Mouse (Mus musculus) frontal cortex, postnatal 14 days (tissue): Measurements from ENCODE around the gene Thrap3.
A peak's percentile ranks its signal among the peaks of the same experiment; 100 is the strongest.

ENCODE experiments used
- DNase-seq, 2 experiments: peaks; one replicate each; pipeline ENCODE4 v3.0.0; 2022; ENCODE audit warnings: low spot score in 2 of 2

Thrap3 gene

DNA sequence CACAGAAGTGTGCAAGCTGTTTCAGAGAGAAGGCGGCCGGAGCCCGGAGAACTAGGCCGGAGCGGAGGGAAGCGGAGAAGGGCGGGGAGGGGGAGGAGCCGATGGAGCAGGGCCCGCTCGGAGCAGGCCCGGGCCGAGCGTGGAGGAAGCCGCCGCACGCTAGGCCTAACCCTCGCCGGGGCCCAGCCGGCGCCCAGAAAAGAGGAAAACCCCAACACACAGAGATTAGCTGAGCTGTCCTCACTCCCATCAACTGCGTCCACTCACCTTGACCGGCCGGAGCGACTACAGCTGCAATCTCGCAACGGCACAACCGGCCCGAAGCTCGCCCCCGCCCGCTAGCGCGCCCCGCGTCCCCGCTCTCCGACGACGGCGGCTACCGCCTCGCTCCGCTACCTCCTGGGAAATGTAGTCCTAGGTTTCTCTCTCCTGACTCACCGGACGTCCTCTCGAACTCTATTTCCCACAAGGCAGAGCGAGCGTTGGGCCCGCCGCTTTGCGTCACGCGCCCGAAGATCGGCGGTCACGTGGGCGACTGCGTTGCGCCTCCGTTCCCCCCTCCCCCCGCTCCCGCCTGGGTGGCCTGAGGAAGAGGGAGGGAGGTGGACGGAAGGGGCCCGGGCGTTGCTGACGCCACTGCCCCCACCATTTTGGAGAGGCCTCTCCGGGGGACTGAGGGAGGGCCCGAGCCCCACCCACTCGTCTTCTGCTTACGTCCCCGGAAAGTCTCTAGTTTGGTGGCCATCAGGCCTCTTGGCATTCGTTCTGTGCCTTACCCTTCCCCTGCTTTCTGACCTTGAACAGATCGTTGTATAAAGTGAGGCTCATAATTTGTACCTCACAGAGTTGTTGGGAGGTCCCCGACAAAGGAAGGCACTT, at the start of gene Thrap3:
Gene Thrap3 (minus strand): TSS at position 458 of the 879 bp plus-strand sequence.
- peak; percentile 98 for DNase-seq

DNA sequence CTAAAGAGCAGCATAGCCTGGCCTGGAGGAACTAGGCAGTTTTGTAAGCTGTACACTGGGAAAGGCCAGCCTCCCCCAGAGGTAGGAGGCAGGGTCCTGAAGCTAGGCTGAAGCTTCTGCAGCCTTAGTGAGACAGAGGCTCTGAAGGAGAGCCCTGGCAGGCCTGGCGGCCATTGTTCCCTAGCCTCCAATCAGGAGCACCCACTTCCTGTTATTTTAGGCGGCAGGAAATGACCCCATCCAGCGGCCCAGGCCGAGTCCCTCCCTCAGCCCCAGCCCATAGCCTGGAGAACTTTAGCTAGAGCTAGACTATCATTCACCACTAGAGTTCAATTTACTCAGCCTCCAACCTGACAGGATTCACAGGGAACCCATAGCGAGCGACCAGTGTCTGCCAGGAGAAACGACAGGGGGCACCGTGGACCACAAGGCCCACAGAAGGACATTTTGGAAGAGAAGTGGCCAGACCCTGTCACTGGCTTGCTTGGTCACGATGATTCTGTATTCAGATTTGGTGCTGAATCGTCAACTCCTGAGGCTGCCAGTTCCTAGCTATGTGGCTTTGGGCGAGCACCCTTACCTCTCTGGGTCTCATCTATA, 49.2 kb upstream of the Thrap3 start:
- no peak for DNase-seq

DNA sequence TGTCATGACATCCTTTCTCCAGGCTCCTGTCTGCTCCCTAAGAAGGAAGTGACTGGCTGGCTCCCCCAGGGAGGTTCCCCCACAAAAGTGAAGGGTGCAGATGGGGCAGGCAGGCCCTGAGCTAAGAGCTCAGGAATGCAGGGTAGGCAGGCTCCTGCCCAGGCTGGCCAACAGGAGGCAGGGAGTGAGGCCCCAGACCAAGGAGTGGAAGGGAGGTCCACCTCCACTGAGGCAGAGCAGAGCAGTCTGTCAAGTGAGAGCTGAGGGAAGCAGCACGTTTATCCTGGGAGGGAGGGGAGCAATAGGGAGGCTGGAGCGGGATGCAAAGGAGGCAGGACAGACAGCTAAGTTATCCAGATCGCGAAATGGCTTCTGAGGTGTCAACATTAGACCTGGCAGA, 48.1 kb upstream of the Thrap3 start:
- no peak for DNase-seq

DNA sequence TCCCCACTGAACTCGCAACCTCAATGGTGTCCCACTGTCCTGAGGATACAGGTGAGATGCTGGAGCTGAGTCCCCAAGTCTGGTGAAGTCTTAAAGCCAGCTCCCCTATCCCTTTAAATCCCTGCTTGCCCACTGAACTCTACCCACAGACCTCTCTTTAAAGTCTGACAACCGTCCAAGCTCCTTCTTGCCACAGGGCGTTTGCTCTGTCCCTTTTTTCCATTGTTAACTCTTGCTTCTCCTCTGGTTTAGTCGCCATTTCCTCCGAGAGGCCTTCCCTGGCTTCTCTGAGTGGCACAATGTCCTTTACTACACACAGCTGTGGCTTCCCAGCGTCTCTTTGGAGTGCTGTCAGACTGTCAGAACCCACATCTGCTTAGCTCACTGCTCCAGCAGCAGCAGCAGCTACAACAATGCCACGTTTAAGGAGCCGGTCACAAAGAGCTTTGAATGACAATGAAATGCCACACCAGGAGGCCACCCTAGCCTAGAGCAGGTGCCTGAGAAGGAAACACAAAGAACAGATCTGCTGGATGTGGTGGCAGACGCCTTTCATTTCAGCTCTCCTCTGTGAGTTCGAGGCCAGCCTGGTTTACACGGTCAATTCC, 45.8 kb upstream of the Thrap3 start:
- no peak for DNase-seq

DNA sequence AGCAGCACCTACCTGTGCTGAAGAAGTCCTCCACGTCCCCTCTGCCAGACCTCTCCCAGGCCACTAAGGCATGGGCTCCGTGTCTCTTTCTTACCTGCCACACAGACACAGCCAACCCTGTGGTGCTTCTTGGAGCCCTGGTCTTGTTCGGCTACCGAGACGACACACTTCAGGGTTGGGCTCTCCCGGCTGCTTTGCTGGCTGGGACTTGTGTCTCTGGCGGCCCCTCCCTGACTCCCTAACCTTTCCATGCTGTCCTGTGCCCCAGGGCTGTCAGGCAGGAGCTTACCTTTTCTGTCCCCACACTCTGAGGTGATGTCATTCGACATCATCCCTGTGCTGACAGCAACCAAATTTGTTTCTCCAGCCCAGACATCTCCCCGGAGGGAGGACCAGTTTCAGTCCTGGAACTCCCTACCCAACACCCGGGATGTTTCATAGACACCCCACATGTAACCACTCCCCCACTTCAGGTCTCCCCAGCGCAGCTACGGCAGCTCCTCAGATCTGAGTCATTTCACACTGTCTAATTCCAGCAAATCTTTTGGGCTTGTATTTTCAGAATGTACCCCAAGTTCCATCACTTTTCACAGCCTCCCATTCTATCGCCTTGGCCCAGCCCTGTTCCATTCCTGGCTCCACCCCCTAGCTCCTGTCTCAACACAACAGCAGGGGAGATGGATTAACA, 43.8 kb upstream of the Thrap3 start:
- DNase-seq, result no peak

DNA sequence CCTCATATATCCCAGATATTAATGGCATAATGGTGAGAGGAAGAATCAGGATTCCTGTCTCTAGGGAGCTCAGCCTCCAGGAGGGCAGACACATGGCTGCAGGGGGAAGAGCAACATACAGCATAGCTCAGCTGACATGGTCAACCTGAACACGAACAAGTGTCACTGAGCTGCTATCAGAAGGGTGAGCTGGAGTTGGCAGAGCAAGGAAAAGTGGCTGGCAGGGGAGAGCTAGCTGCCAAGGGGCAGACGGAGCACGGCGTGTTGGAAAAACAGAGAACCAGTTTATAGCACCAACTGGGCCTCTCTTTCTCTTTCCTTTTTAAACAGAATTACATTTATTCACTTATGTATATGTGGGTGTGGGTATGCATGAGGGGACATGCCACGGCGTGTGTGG, 40.0 kb upstream of the Thrap3 start:
- peak in 1 of 2 experiments; percentile 1 for DNase-seq

DNA sequence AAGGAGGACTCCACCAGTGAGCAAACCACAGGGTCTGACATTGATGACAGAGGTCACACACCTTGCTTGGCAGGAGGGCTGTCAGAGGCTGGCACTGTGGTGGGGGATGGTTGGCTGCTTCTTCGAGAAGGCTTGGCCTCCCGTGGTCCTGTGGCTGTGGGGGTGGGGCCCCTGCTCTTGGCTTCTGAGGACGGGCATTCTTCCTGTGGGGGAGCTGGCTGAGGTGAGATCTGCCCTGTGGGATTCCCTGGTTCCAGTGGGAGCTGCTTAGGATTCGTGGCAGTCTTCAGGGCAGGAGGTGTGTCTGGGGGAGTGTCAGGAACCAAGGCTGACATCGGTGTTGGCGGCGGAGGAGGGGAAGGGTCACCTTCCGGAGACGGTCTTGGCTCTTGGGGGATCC, 39.4 kb upstream of the Thrap3 start:
- no peak for DNase-seq

DNA sequence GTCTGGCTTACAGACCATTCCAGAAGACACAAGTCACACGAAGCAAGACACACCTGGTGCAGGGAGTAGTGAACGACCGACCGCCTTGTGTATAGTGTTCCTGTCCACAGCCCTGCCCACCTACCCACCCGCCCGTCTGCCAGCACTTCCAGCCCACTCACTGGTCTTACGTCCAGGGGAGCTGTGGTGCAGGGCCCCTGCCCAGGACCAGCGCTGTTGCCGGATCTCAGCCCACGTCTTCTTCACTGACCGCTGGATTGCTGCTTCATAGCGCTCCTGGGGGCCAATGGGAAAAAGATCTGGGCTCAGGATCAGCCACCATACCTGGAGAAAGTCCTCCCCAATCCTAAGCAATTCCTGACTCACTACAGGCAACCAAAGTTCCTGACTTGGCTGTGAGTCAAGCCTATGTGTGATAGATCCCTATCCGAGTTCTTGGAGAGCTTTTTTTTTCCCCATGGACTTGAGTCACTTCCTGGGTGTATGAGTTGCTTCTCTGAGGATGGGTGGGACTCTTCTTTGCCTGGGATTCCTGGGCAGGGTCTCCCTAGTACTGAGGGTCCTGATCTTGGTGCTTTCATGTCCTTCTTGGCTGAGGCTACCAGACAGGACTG, 37.4 kb upstream of the Thrap3 start:
- DNase-seq, result peak in 1 of 2 experiments; percentile 2

DNA sequence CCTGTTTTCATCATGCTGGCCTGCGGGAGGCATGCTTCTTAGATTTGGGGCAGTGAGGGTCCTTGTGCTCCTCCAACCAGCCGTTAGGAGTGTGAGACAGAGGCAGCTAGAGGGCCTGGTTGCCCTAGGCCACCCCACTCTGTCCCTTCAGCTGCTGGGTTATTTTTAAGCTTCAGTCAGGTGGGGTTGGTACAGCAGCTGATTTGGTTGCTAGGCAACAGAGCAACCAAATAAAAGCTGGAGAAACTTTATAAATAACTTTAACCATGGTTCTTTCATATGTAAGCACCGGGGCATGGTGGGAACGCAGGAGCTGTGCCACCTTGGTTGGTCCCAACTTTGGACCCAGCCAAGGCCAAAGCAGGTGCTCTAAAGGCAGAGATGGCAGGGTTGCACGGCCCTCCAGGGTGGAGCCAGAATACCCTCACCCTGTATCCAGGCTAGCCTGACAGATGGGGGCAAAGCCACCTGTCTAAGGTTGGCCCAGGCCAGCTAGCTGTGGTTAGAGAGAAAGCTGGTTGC, 35.2 kb upstream of the Thrap3 start:
- no peak for DNase-seq

DNA sequence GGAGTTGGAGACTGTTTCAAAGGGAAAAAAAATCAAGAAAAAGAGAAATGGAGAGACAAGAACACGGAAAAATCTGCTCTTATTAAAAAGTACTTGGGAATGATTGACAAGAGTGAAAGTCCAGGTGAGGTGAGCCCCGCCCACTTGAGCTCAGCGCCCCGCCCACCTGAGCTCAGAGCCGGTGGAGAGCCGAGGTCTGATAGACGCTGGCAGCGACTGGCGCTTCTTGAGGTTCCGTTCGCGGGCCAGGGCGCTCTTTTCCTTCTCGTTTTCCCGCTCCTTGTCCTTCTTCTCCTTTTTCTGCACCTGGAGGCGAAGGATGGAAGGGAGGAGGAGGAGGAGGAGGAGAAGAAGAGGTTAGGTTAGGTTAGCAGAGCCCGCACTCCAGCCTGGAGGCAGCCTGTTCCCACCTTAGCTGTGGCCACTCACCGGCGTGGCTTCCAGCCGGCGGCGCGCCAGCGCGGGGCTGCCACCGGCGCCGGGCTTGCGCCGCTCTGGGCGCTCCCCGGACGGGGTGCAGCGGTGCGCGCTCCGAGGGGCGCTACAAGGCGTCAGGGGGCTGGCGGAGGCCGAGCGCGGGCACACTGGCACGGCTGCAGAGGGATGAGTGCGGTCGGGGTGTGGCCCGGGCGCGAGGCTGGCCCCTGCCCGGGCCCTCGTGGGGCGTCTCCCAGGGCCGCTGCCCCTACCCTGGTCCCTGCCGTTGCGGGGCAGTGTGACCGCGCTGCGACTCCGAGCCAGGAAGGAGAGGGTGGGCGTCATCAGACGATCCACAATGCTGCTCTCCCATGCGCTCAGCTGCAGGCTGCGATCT, 34.1 kb upstream of the Thrap3 start:
- no peak for DNase-seq

DNA sequence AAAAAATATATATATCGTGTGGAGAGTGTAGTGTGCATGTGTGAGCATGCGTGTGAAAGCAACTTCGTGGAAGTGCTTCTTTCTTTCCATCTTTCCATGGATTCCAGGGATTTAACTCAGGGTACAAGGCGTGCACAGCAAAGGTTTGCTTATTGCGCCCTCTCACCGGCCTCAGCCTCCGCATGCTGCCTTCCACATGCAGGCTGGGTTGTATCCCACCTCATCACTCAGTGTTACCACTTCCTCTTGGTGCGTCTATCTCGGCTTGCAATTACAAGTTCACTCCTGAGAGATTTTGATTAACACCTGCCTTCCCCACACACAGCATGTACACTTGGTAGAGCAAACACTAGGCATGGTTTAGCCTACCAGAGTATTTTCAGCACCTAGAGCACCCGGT, 32.6 kb upstream of the Thrap3 start:
- no peak for DNase-seq

DNA sequence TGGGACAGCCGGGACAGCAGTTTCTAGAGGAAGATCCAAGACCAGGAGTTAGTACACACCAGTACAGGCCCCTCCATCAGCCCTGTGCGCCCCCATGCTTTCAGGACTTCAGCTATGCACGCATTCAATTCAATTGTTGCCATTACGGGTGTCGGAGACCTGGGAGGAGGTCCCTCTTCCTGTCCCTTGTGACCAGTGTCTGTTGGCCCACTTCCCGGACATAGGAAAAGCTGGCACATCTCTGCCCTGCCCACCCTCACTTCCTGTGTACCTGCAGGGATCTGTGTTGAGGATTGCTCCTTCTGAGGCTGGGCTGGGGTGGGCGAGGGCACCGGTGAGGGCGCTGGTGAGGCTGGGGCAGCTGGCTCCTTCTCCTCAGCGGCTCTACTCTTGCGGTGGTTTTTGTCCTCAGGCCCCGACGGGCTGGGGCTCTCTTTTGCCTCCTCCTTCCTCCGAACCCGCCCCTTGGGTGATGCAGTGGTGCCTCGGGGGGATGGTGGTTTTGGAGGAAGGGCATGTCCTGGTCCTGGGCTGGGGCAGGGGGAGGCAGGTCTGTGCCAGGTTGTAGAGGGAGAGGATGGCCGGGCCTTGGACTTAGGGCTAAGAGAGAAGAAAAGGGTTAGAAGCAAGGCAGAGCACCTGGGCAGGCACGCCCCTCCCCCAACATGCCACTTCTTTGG, 32.1 kb upstream of the Thrap3 start:
- no peak for DNase-seq

DNA sequence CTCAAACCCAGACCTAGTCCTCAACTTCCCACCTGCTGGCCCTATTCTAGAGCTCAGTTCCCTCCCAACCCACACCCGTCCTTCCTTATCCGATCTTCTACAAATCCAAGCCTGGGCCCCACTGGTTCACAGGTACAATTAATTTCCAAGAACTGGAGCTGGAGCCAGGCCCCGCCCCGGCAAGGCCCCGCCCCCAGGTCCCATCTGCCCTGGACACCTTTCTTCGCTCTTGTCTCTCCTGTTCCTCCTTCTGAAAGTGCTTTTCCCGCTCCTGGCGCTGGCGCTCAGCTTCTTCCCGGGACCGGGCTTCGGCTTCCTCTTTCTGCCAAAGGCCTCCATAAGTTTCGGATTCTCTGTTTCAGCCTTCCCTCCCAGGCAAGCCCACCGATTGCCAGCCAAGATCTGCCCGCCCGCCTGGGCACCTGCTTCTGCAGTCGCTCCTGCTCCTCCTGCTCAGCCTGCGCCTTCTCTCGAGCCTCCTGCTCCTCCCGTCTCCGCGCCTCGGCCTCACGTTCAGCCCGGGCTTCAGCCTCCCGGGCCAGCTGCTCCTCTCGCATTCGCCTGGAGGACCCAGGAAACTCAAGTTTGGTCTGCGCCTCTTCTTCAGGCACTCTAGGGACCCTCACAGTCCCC, 31.2 kb upstream of the Thrap3 start:
- no peak for DNase-seq

DNA sequence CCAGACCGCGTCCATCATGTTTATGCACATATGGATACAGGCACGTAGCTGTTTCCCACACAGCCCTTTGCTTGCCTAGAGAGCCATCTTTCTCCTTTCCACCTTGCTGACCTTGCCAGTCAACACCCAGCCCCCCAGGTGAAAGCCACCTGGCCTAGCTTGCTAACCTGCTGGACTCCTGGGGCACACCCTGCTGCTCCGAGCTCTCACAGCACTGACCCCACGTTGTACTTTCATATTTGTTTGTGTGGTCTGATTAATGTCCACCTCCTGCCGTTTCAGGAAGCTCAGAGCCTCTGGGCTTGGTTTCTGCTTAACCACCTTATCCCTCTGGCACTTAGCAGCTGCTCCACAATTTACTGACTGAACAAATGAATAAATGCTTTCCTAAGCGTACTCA, 27.3 kb upstream of the Thrap3 start:
- no peak for DNase-seq

DNA sequence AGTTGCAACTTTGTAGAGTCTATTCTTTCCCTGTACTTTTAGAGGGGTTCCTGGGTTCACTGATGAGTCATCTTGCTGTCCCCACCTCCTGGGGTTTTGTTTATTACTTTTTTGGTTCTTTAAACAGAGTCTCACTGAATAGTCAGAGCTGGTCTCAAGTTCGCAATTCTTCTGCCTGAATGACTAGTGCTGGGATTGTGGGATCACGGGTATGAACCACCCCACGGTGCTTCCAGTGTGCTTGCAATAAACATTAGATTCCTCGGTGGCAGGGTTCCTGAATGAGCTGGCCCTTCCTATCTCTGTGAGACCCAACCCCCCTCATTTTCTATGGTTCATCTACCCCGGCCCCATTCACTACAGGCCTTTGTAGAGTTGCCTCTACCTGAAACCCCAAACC, 25.6 kb upstream of the Thrap3 start:
- DNase-seq, result no peak

DNA sequence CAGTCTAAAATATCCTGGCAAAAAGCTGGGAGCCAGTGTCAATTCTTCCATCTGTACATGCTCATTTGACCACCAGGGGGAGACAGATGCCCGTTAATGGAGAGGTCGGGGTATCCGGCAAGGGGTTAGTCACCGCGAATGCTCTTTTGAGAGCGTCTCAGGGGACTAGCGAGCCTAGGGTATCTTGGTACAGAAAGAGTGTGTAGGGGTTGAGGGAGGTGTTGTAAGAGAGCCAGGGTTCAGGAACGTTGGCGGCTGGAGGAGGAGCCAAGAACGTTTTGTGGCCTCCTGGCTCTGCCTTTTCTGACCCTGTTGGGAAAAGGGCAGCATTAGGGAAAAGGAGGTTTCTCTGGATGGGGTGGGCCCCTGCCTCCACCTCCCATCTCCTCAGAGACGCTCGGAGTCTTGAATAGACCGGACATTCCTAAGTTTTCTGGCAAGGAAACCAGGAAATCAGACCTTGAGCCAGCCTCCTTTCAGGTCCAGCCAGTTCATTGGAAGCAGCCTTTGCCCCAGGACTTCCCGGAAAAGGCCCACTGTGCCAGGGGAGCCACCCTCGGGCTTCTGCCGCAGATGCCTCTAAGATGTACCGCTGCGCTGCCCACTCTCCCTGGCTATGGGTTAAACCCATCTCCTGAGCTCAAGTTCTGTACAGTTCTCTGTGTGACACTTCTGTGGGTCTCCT, 24.7 kb upstream of the Thrap3 start:
- DNase-seq, result peak; percentile 72 to 86

DNA sequence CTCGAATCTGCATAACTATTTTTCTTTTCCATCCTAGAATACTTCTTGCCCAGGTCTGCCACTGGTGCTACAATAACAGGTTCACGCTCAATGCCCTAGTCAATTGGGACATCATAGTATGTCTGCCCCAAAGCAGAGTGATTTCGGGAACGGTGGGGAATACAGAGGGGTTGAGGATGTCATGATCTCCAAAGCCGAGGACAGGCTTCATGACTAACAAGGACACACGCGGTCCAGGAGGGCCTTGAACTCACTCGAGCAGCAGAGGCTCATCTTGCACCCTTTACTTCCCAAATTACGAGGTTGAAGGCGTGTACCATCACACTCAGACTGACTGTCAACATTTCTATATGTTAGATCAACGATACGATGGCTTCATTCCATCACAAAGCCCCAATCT, 24.1 kb upstream of the Thrap3 start:
- no peak for DNase-seq

DNA sequence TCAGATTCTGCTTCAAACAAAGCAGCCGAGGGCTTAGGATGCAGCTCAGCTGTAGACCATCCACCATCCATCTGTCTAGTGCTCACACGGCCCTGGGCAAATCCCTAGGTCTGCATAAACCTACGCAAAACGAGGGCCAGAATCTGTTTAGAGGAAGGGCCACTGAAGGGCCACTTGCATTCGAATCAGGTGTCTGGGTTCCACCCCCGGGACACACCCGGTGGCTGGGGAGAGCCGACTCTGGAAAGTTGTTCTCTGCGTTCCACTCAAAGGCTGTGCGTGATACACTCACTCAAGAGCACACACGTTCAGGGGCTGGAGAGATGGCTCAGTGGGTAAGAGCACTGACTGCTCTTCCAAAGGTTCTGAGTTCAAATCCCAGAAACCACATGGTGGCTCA, 20.1 kb upstream of the Thrap3 start:
- no peak for DNase-seq

DNA sequence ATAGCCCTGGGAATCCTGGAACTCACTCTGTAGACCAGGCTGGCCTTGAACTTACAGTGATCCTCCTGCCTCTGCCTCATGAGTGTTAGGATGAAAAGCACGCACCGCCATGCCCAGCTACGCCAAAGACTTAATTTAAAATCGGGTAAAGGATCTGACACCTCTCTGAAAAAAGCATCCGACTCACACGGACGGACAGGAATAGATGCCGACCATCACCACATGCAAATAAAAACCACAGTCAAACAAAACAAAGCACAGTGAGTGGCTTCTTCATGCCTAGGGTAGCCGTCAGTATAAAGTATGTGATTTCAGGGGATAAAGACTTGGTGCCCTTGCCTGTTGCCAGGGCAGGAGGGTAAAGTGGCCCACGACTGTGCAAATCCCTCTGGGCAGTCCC, 17.5 kb upstream of the Thrap3 start:
- DNase-seq, result no peak
